Mouse (Mus musculus) left cerebral cortex, adult 9 months (tissue): ENCODE results near the gene Pvalb.

Experiments used
- DNase-seq, 2 experiments: peaks; one replicate each; pipeline ENCODE4 v3.0.0; 2022; ENCODE audit warnings: low spot score in 2 of 2

Gene Pvalb

DNA sequence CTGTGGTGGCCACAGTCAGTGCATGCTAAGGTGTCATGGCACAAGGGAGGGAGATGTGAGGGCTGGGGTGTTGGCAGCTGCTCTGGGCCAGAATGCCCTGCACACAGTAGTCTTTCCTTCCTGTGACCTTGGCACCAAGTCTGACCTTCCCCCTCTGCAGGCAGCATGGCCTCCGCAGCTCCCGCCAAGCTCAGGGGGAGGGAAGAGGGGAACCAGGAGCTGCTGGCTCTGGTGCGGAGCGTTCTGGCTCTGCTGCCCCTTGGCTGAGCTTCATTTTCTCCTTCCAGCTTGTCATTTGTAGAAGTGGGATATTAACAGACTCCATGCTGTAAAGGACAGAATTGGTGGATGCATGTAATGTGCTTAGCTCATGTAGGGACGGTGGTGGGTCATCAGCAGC is 47.9 kb downstream of the Pvalb start:
- no peak for DNase-seq

DNA sequence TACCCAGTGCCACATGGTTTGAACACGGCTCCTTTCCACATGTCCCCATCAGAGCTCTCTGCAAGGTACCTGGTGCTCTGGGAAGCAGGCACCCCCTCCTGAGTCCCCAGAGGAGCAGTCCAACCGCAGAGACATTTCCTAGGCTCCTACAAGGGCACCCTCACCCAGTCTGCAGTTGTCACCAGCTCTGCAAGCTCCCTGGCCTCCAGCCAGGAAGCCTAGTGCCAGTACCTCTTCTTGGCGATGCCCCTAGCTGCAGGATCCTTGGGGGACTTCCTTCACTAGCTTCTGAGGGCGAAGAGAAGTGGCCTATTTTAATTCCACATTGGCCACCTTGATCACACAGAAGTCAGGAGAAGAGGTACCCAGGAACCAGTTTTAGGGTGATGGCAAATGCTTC is 48.4 kb downstream of the Pvalb start:
- DNase-seq, result no peak

DNA sequence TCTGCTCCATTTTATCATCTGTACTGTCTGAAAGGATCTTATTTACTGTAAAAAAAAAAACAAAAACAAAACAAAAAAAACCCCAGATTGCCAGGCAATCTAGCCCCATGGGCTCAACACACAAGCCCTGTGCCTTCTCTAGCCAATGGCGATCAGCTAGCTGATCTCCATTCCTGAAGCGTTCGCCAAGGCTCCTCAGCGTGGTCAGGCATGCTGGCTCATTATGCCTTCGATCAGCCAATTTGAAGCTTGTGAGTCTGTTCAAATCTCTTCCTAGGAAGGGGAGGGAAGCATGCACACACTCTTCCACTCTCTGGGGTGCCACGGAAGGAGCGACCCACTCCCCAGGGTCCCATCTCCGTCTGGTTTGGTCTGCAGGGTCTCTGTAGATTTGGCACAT is 48.9 kb downstream of the Pvalb start:
- DNase-seq, result no peak

DNA sequence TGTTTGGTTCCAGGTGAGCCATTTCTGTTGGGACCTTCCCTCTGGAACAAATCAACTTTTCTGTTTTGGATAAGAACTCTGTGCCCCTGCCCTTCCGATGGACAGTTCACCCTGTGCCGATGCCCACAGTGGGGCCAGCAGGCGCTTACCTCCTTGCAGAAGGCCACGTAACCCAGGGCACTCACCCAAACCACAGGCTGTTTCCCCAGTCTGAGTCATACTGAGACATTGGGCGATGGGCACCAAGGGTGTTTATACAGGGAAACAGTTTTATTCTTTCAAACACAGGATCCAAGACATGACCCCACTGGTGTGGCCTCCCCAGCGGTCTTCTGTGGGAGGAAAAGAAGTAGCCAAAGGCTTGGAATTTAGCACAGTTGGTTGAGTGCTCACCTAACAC is 50.8 kb downstream of the Pvalb start:
- no peak for DNase-seq

DNA sequence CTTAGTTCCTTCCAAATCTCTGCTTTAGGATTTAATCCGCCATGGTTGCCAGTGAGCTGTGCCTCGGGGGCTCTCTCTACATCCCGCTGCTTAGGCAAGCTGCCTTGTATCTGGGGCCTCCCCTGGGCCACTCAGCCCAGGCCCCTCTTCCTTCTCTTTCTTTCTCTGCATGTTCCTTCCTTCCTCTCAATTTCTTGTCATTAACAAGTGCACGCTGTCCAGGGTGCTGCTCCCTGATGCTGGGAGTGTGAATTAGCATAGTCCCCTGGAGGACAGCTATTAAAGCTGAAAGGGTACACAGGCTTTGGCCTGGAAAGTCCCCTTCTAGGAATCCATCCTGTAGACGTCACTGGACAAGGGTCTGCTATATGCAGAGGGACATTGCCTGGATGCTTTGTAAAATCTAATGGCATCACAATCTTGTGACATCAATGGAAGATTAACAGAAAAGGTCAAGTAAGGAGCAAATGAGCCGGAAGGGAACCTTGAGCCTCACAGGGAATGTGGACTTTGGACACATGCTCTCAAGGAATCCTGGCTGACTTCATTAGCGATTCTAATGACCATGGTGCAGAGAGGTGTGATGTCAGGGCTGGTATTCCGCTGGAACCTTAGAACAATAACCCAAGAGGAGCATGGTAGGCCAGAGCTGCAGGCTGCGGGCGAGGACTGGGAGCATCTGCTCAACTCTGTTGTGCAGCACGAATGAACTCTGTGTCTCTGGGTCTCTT is 53.0 kb downstream of the Pvalb start:
- DNase-seq, result no peak

DNA sequence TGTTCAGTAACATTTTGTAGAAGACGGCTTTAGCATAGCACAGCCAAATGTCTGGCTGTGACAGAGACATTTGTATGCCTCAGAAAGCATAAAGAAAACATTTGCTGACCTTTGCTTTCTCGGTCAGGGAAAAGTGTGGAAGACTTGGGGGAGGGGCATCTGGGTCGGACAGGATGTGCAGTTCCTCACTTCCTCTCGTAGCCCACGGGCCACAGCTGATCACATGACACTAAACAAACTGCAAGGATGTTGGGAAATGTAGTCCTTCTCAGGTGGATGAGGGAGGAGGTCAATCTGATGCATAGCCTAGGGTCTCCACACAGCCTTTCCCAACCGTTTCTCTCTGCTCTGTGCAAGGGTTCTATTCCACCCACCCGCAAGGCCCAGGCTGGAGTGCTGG is 57.6 kb downstream of the Pvalb start:
- no peak for DNase-seq
